In the genomic region with DNA sequence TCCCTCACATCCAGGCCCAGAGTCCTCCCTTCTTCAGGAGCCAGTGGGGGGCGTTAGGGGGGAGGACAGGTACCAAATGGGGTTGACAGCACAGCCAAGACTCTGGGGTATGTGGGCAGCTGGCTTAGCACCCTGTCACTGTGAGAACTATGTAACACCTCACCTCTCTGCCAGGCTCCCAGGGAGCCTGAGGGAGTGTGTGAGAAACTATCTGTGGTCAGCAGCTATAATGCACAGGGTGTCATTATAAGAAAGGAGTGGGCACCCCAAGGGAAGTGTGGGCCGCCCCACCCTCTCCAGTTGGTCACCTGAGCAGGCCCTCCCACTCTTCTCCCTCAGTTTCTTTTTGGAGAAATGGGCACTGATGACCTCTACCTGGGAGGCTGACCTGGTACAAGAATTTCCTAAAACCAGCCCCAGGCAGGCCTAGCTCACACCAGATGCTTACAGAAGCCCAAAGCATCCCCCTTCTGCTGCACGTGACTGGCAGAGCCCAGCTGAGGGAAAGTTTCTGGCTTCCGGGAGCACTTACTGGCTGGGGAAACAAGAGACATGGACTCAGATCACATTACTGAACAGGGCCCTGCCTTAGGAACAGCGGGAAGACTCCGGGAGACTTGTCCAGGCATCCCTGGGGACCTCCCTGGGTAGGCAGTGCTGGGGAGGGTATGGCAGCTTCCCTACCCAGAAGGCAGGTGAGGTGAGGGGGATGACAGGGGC, we compare ENCODE assay signal across 13 mouse cellular contexts. TPM values are rescaled to one million over a fixed set of nuclear protein-coding genes. Genes with fewer than 3 reads are reported as not detected.
A peak's percentile ranks its signal among the peaks of the same experiment; 100 is the strongest.
DNase-seq lines count a peak whose midpoint lies in the region; ATAC-seq and TF ChIP-seq lines count a peak whose summit lies in the region.
"Had no signal": no experiment of that assay in that cellular context is flagged by ENCODE, and none has a peak within 500 bp of the region (broad histone marks: within the 10 kb centered on the region; RNA-seq: fewer than 3 reads in every experiment).

No protein-coding gene starts in this region.

- no peak overlapping the region for H3ac ChIP-seq in myocyte (ENCODE audit: control insufficient read depth, insufficient read length)

- WGBS in liver, embryonic 11.5 days: 70% methylated on average over 6 of the region's 6 CpGs
- WGBS in embryonic facial prominence, embryonic 13.5 days: 31% methylated on average over 6 of the region's 6 CpGs

- H3K4me3 ChIP-seq in liver, embryonic 11.5 days (ENCODE audit: low read depth, low read length): no peak overlapping the region
- no peak overlapping the region for H3K4me3 ChIP-seq in embryonic facial prominence, embryonic 13.5 days
- no peak overlapping the region for H3K4me3 ChIP-seq in myocyte
- H3K4me3 ChIP-seq: hindbrain, embryonic 15.5 days; neural tube, embryonic 12.5 days had no signal

- peaks cover 74% of the 10 kb centered on the region for H3K4me1 ChIP-seq in liver, embryonic 11.5 days (replicated peaks; ENCODE audit: control insufficient read depth, insufficient read depth, low read length)
- peaks cover 69% of the 10 kb centered on the region for H3K4me1 ChIP-seq in embryonic facial prominence, embryonic 13.5 days

- ATAC-seq in liver, embryonic 11.5 days (replicated peaks; ENCODE audit: low FRiP score): no peak
- ATAC-seq in embryonic facial prominence, embryonic 13.5 days (ENCODE audit: insufficient number of reproducible peaks, insufficient read depth, low FRiP score, low TSS enrichment, low read depth): no peak

- no peak overlapping the region for H3K9ac ChIP-seq in liver, embryonic 11.5 days (ENCODE audit: low read depth, low read length)
- no peak overlapping the region for H3K9ac ChIP-seq in embryonic facial prominence, embryonic 13.5 days
- H3K9ac ChIP-seq: hindbrain, embryonic 15.5 days; neural tube, embryonic 12.5 days had no signal

- H3K27ac ChIP-seq in liver, embryonic 11.5 days (ENCODE audit: low read depth, low read length): peak overlapping the region; percentile 5; the same call in 1 of the 2 replicates
- H3K27ac ChIP-seq in embryonic facial prominence, embryonic 13.5 days: peak overlapping the region; percentile 48
- H3K27ac ChIP-seq: hindbrain, embryonic 15.5 days; neural tube, embryonic 12.5 days had no signal

- no peaks in the 10 kb centered on the region for H3K27me3 ChIP-seq in liver, embryonic 11.5 days (replicated peaks; ENCODE audit: control insufficient read depth, insufficient read depth, low read length)
- H3K27me3 ChIP-seq in embryonic facial prominence, embryonic 13.5 days: no peaks in the 10 kb centered on the region
- H3K27me3 ChIP-seq in myocyte (ENCODE audit: control insufficient read depth, insufficient read depth, insufficient read length): no peaks in the 10 kb centered on the region
- H3K27me3 ChIP-seq: CH12.LX; hindbrain, embryonic 15.5 days; neural tube, embryonic 12.5 days had no signal

- H3K4me2 ChIP-seq in liver, embryonic 11.5 days: no peak overlapping the region
- no peak overlapping the region for H3K4me2 ChIP-seq in embryonic facial prominence, embryonic 13.5 days
- peak overlapping the region; percentile 53 for H3K4me2 ChIP-seq in myocyte (ENCODE audit: low read depth)
- H3K4me2 ChIP-seq: hindbrain, embryonic 15.5 days; neural tube, embryonic 12.5 days had no signal

- TF ChIP-seq POLR2A in myocyte (IDR thresholded peaks at IDR 0.05; ENCODE audit: insufficient read length, low read depth): peak; percentile 23

- H3K36me3 ChIP-seq in liver, embryonic 11.5 days (ENCODE audit: control insufficient read depth, insufficient read depth, low read length): no peaks in the 10 kb centered on the region
- H3K36me3 ChIP-seq in embryonic facial prominence, embryonic 13.5 days: no peaks in the 10 kb centered on the region
- H3K36me3 ChIP-seq in myocyte (ENCODE audit: control insufficient read depth, insufficient read depth): peaks cover 13% of the 10 kb centered on the region
- H3K36me3 ChIP-seq: hindbrain, embryonic 15.5 days; neural tube, embryonic 12.5 days had no signal

- peaks cover 95% of the 10 kb centered on the region for H3K79me2 ChIP-seq in myocyte (ENCODE audit: control insufficient read depth, insufficient read depth)

- DNase-seq in liver, embryonic 11.5 days (ENCODE audit: low spot score): no peak
- DNase-seq in liver: no peak
- DNase-seq in kidney, postnatal 14 days: peak; percentile 43
- DNase-seq in frontal cortex, postnatal 14 days (ENCODE audit: low spot score in 2 of 2): no peak
- no peak for DNase-seq in layer of hippocampus, adult 11-12 months (ENCODE audit: low spot score)
- no peak for DNase-seq in right cerebral cortex, adult 18-20 months
- DNase-seq: left cerebral cortex, postnatal 4 days; thymus, postnatal 25 days had no signal

- no peaks in the 10 kb centered on the region for H3K9me3 ChIP-seq in liver, embryonic 11.5 days (ENCODE audit: control insufficient read depth, low read length)
- H3K9me3 ChIP-seq in embryonic facial prominence, embryonic 13.5 days: no peaks in the 10 kb centered on the region
- H3K9me3 ChIP-seq: hindbrain, embryonic 15.5 days; neural tube, embryonic 12.5 days had no signal

TF ChIP-seq in myocyte, 11 proteins besides CTCF, POLR2A, EP300 and RAD21:
- peak in 1 of 3 experiments; percentile 56 for TF ChIP-seq MYOG (IDR thresholded peaks at IDR 0.05; ENCODE audit: control insufficient read depth in 1 of 3, insufficient read depth in 1 of 3, insufficient read length in 2 of 3, low read depth in 2 of 3)
- TF ChIP-seq REST (IDR thresholded peaks at IDR 0.05; ENCODE audit: insufficient read depth, insufficient read length): no peak
- peak in 2 of 3 experiments; percentile 0 to 43 for TF ChIP-seq MYOD1 (IDR thresholded peaks at IDR 0.05; ENCODE audit: control insufficient read depth in 1 of 3, insufficient read length in 2 of 3, low read depth in 2 of 3)
- TF ChIP-seq POLR2AphosphoS2 (IDR thresholded peaks at IDR 0.05; ENCODE audit: insufficient read length, low read depth): no peak
- TF ChIP-seq USF1 (IDR thresholded peaks at IDR 0.05; ENCODE audit: low read depth): peak; percentile 82

RNA-seq across cellular contexts. Expression of gene Cd82, which starts 11.6 kb away (rescaled TPM):
- 16.5 and 16.9 TPM in 2 replicates for polyA plus RNA-seq in liver, embryonic 11.5 days (2014; fragmentation: Nextera tagmentation; extraction: Ambion mirVana)
- 34.8 and 40.4 TPM in 2 replicates for polyA plus RNA-seq in embryonic facial prominence, embryonic 13.5 days (2015; fragmentation: Nextera tagmentation; extraction: Ambion mirVana)
- polyA plus RNA-seq in myocyte (2012; fragmentation: generic; extraction: Trizol): 411 TPM
